Mouse (Mus musculus) liver, embryonic 15.5 days (tissue): ENCODE results near the gene Ncam2. TPM values are rescaled to one million over a fixed set of nuclear protein-coding genes. Genes with fewer than 3 reads are reported as not detected.
"Not testable (repeated sequence)": the region's sequence is repeated elsewhere in the genome, so short reads cannot be mapped to it uniquely, and the experiment has no call there.

Source experiments
- ATAC-seq: fragments of 200-750 bp; cut with Nextera tagmentation; 2 replicates; pipeline ENCODE4 v1.8.0; 2017; ENCODE audit warnings: moderate number of reproducible peaks, mild to moderate bottlenecking, moderate library complexity; ENCODE audit not compliant: insufficient read depth
- H3K27ac ChIP-seq: fragments of 300-500 bp; sonication (generic); replicated peaks from 2 replicates; pipeline ENCODE4 v1.5.1; 2015; ENCODE audit warnings: mild to moderate bottlenecking, inconsistent platforms
- H3K27me3 ChIP-seq: fragments of 300-500 bp; sonication (generic); 2 replicates; pipeline ENCODE4 v1.6.1; 2015; ENCODE audit warnings: mild to moderate bottlenecking, inconsistent platforms
- H3K36me3 ChIP-seq: fragments of 300-500 bp; sonication (generic); replicated peaks from 2 replicates; pipeline ENCODE4 v1.6.1; 2015; ENCODE audit warnings: moderate library complexity, mild to moderate bottlenecking, inconsistent platforms
- H3K4me1 ChIP-seq: fragments of 300-500 bp; sonication (generic); replicated peaks from 2 replicates; pipeline ENCODE4 v1.6.1; 2015; ENCODE audit warnings: inconsistent platforms
- H3K4me2 ChIP-seq: fragments of 300-500 bp; sonication (generic); 2 replicates; pipeline ENCODE4 v1.6.1; 2015; ENCODE audit warnings: moderate library complexity, mild to moderate bottlenecking, inconsistent platforms
- H3K4me3 ChIP-seq: fragments of 300-500 bp; sonication (generic); replicated peaks from 2 replicates; pipeline ENCODE4 v1.5.1; 2015; ENCODE audit warnings: mild to moderate bottlenecking, inconsistent platforms
- H3K9ac ChIP-seq: fragments of 300-500 bp; sonication (generic); 2 replicates; pipeline ENCODE4 v1.6.1; 2015; ENCODE audit warnings: moderate library complexity, mild to moderate bottlenecking, inconsistent platforms
- H3K9me3 ChIP-seq: fragments of 300-500 bp; sonication (generic); replicated peaks from 2 replicates; pipeline ENCODE4 v1.6.1; 2016; ENCODE audit warnings: inconsistent platforms
- WGBS: fragments of 180-500 bp; shearing (Covaris S2); methylation state at CpG from one replicate; pipeline ENCODE4 v1.1.7; 2015; ENCODE audit warnings: mixed read lengths; ENCODE audit not compliant: insufficient replicate concordance; 5-methylcytosine and 5-hydroxymethylcytosine counted together
- polyA plus RNA-seq: library from polyadenylated mRNA; unstranded; fragments of >200 nt; fragmentation: Nextera tagmentation; extraction: Ambion mirVana; gene quantifications from 2 replicates; pipeline ENCODE4 v1.2.1, GENCODE M21; 2015

The Ncam2 gene
- polyA plus RNA-seq, 1 experiment from 2014 or later = 0.06 TPM

- ATAC-seq = no peak
- Histone ChIP-seq H3K9ac (no peak overlapping the region), H3K27ac (no peak overlapping the region), H3K4me2 (no peak overlapping the region), H3K4me3 (no peak overlapping the region), H3K27me3 (no peaks in the 10 kb centered on the region), H3K4me1 (no peaks in the 10 kb centered on the region), H3K36me3 (no peaks in the 10 kb centered on the region), H3K9me3 (no peaks in the 10 kb centered on the region)
- WGBS = 75% methylated on average over 2 of the region's 2 CpGs
Measured at GRCm38 (mm10) chr16:81454472-81454871, 254.0 kb downstream of the Ncam2 start.

GRCm38 (mm10) chr16:81462731-81463130 is 262.2 kb downstream of the Ncam2 start:
- not testable (repeated sequence) for H3K4me1 ChIP-seq

GRCm38 (mm10) chr16:81472925-81473324 is 272.4 kb downstream of the Ncam2 start:
- Histone ChIP-seq H3K27me3 (no peaks in the 10 kb centered on the region), H3K9me3 (no peaks in the 10 kb centered on the region), H3K4me1 (no peaks in the 10 kb centered on the region), H3K27ac (no peak overlapping the region), H3K9ac (no peak overlapping the region), H3K4me2 (no peak overlapping the region), H3K36me3 (no peaks in the 10 kb centered on the region), H3K4me3 (no peak overlapping the region)
- 28% methylated on average over 1 of the region's 1 CpGs for WGBS
- no peak for ATAC-seq

More at GRCm38 (mm10) chr16:81462731-81463130, 262.2 kb downstream of the Ncam2 start:
- not testable (repeated sequence) for H3K4me3 ChIP-seq, H3K4me2 ChIP-seq, H3K27me3 ChIP-seq, H3K27ac ChIP-seq, H3K36me3 ChIP-seq, H3K9ac ChIP-seq, H3K9me3 ChIP-seq, ATAC-seq
- 62% methylated on average over 2 of the region's 2 CpGs for WGBS

GRCm38 (mm10) chr16:81481058-81481457 is 280.6 kb downstream of the Ncam2 start:
- Histone ChIP-seq H3K9me3 (no peaks in the 10 kb centered on the region), H3K4me1 (no peaks in the 10 kb centered on the region), H3K27me3 (no peaks in the 10 kb centered on the region), H3K9ac (no peak overlapping the region), H3K27ac (no peak overlapping the region), H3K4me2 (no peak overlapping the region), H3K4me3 (no peak overlapping the region), H3K36me3 (no peaks in the 10 kb centered on the region)
- no peak for ATAC-seq

- no peaks in the 10 kb centered on the region for H3K4me1 ChIP-seq
- ATAC-seq = no peak
- H3K9ac ChIP-seq = no peak overlapping the region
- no peaks in the 10 kb centered on the region for H3K36me3 ChIP-seq
- H3K27ac ChIP-seq = no peak overlapping the region
- 62% methylated on average over 2 of the region's 2 CpGs for WGBS
- H3K27me3 ChIP-seq = no peaks in the 10 kb centered on the region
- no peak overlapping the region for H3K4me3 ChIP-seq
- H3K4me2 ChIP-seq = no peak overlapping the region
- H3K9me3 ChIP-seq = no peaks in the 10 kb centered on the region
Measured at GRCm38 (mm10) chr16:81496111-81496510, 295.6 kb downstream of the Ncam2 start.

- Histone ChIP-seq H3K4me1 (no peaks in the 10 kb centered on the region), H3K4me3 (no peak overlapping the region), H3K27me3 (no peaks in the 10 kb centered on the region), H3K9me3 (no peaks in the 10 kb centered on the region), H3K27ac (no peak overlapping the region), H3K9ac (no peak overlapping the region), H3K36me3 (no peaks in the 10 kb centered on the region), H3K4me2 (no peak overlapping the region)
- WGBS = 61% methylated on average over 2 of the region's 2 CpGs
- ATAC-seq = no peak
Measured at GRCm38 (mm10) chr16:81502578-81502977, 302.1 kb downstream of the Ncam2 start.

- Histone ChIP-seq H3K36me3 (no peaks in the 10 kb centered on the region), H3K4me2 (no peak overlapping the region), H3K27ac (no peak overlapping the region), H3K9me3 (no peaks in the 10 kb centered on the region), H3K27me3 (no peaks in the 10 kb centered on the region), H3K4me3 (no peak overlapping the region), H3K9ac (no peak overlapping the region), H3K4me1 (no peaks in the 10 kb centered on the region)
- WGBS = 53% methylated on average over 3 of the region's 3 CpGs
- no peak for ATAC-seq
Measured at GRCm38 (mm10) chr16:81536230-81536629, 335.7 kb downstream of the Ncam2 start.

GRCm38 (mm10) chr16:81587565-81588107 is 387.1 kb downstream of the Ncam2 start:
- Histone ChIP-seq H3K9me3 (no peaks in the 10 kb centered on the region), H3K4me2 (no peak overlapping the region), H3K4me3 (no peak overlapping the region), H3K36me3 (no peaks in the 10 kb centered on the region), H3K27me3 (no peaks in the 10 kb centered on the region), H3K27ac (no peak overlapping the region), H3K9ac (no peak overlapping the region), H3K4me1 (no peaks in the 10 kb centered on the region)
- no peak for ATAC-seq
- 58% methylated on average over 4 of the region's 4 CpGs for WGBS

- Histone ChIP-seq H3K9ac (no peak overlapping the region), H3K27ac (no peak overlapping the region), H3K27me3 (no peaks in the 10 kb centered on the region), H3K4me2 (no peak overlapping the region), H3K4me1 (no peaks in the 10 kb centered on the region), H3K36me3 (no peaks in the 10 kb centered on the region), H3K4me3 (no peak overlapping the region), H3K9me3 (no peaks in the 10 kb centered on the region)
- 36% methylated on average over 6 of the region's 6 CpGs for WGBS
- ATAC-seq = no peak
Measured at GRCm38 (mm10) chr16:81623276-81623675, 422.8 kb downstream of the Ncam2 start.

- no peak for ATAC-seq
- Histone ChIP-seq H3K4me3 (no peak overlapping the region), H3K9me3 (no peaks in the 10 kb centered on the region), H3K27ac (no peak overlapping the region), H3K27me3 (no peaks in the 10 kb centered on the region), H3K4me2 (no peak overlapping the region), H3K36me3 (no peaks in the 10 kb centered on the region), H3K9ac (no peak overlapping the region), H3K4me1 (no peaks in the 10 kb centered on the region)
- 51% methylated on average over 4 of the region's 4 CpGs for WGBS
Measured at GRCm38 (mm10) chr16:81623776-81624175, 423.3 kb downstream of the Ncam2 start.

- H3K4me3 ChIP-seq = no peak overlapping the region
- no peaks in the 10 kb centered on the region for H3K36me3 ChIP-seq
- 71% methylated on average over 3 of the region's 3 CpGs for WGBS
- H3K27ac ChIP-seq = no peak overlapping the region
- no peaks in the 10 kb centered on the region for H3K4me1 ChIP-seq
- H3K27me3 ChIP-seq = no peaks in the 10 kb centered on the region
- no peak for ATAC-seq
- no peak overlapping the region for H3K4me2 ChIP-seq
- H3K9ac ChIP-seq = no peak overlapping the region
- no peaks in the 10 kb centered on the region for H3K9me3 ChIP-seq
Measured at GRCm38 (mm10) chr16:81650286-81650685, 449.8 kb downstream of the Ncam2 start.

- H3K9me3 ChIP-seq = no peaks in the 10 kb centered on the region
- H3K4me2 ChIP-seq = no peak overlapping the region
- no peak overlapping the region for H3K4me3 ChIP-seq
- H3K36me3 ChIP-seq = no peaks in the 10 kb centered on the region
- no peaks in the 10 kb centered on the region for H3K4me1 ChIP-seq
- no peak overlapping the region for H3K27ac ChIP-seq
- no peak for ATAC-seq
- no peak overlapping the region for H3K9ac ChIP-seq
- WGBS = 37% methylated on average over 1 of the region's 1 CpGs
- no peaks in the 10 kb centered on the region for H3K27me3 ChIP-seq
Measured at GRCm38 (mm10) chr16:81651550-81651949, 451.1 kb downstream of the Ncam2 start.
